Mouse (Mus musculus) thymus, adult 2 months (tissue): ENCODE measurements around the gene Nos3. TPM values are rescaled to one million over a fixed set of nuclear protein-coding genes. Genes with fewer than 3 reads are reported as not detected.
"Not testable (repeated sequence)": the region's sequence is repeated elsewhere in the genome, so short reads cannot be mapped to it uniquely, and the experiment has no call there.

Source experiments
- DNase-seq: peaks from one replicate; pipeline ENCODE4 v3.0.0; 2021
- H3K27ac ChIP-seq: fragments of 200-500 bp; 2 replicates; pipeline ENCODE4 v1.5.1; 2012; ENCODE audit warnings: low read length, control low read depth; ENCODE audit not compliant: control insufficient read depth, insufficient read depth
- H3K27me3 ChIP-seq: fragments of 200-500 bp; 2 replicates; pipeline ENCODE4 v1.6.1; 2012; ENCODE audit warnings: mild to moderate bottlenecking, low read length, moderate library complexity, mixed read lengths; ENCODE audit not compliant: control insufficient read depth, insufficient read depth
- H3K36me3 ChIP-seq: fragments of 200-500 bp; 2 replicates; pipeline ENCODE4 v1.6.1; 2012; ENCODE audit warnings: mild to moderate bottlenecking, low read length, moderate library complexity; ENCODE audit not compliant: control insufficient read depth, insufficient read depth
- H3K4me1 ChIP-seq: fragments of 200-500 bp; replicated peaks from 2 replicates; pipeline ENCODE4 v1.6.1; 2012; ENCODE audit warnings: low read length; ENCODE audit not compliant: control insufficient read depth, insufficient read depth
- H3K4me3 ChIP-seq: fragments of 200-500 bp; 2 replicates; pipeline ENCODE4 v1.5.1; 2012; ENCODE audit warnings: mild to moderate bottlenecking, low read length, control low read depth, moderate library complexity; ENCODE audit not compliant: control insufficient read depth, insufficient read depth
- CTCF ChIP-seq: fragments of 200-500 bp; IDR thresholded peaks from 2 replicates; pipeline ENCODE4 v1.5.1; 2012; ENCODE audit warnings: mild to moderate bottlenecking, control low read depth, low read length, moderate library complexity, borderline replicate concordance; ENCODE audit not compliant: control insufficient read depth, poor library complexity, insufficient read depth; ENCODE audit errors: extremely low read depth
- POLR2A ChIP-seq: fragments of 200-500 bp; IDR thresholded peaks from 2 replicates; pipeline ENCODE4 v1.6.1; 2012; ENCODE audit warnings: mild to moderate bottlenecking, low read length, control low read depth, moderate library complexity; ENCODE audit not compliant: control insufficient read depth, poor library complexity, insufficient read depth; ENCODE audit errors: extremely low read depth
- WGBS: fragments of 180-500 bp; shearing (Covaris S2); methylation state at CpG from one replicate; pipeline ENCODE4 v1.1.7; 2018; 5-methylcytosine and 5-hydroxymethylcytosine counted together
- polyA plus RNA-seq: library from polyadenylated mRNA; depleted of rRNA; stranded (reverse); fragments of >200 nt; gene quantifications from 2 replicates; pipeline ENCODE4 v1.2.3, GENCODE M21; 2012

Nos3 gene
- polyA plus RNA-seq, 1 experiment, result 5.7 TPM

- Histone ChIP-seq H3K27ac (no peak overlapping the region), H3K36me3 (no peaks in the 10 kb centered on the region), H3K4me3 (no peak overlapping the region), H3K27me3 (no peaks in the 10 kb centered on the region), H3K4me1 (peaks cover 20% of the 10 kb centered on the region)
- no peak for DNase-seq
- 90% methylated on average over 7 of the region's 7 CpGs for WGBS
- TF ChIP-seq CTCF, result no peak
- TF ChIP-seq POLR2A, result no peak
Observed at GRCm38 (mm10) chr5:24392724-24393123, 28.1 kb downstream of the Nos3 start.

GRCm38 (mm10) chr5:24393392-24393997, 28.9 kb downstream of the Nos3 start, which contains the start of gene Abcb8:
Abcb8 (plus strand) TSS chr5:24393663.
- peak within 1 kb of the TSS; percentile 79 for H3K27ac ChIP-seq
- DNase-seq, result peak; percentile 88
- H3K4me1 ChIP-seq, result peaks cover 13% of the 10 kb centered on the region
- peak; percentile 61; the same call in 1 of the 2 replicates for TF ChIP-seq CTCF
- TF ChIP-seq POLR2A, result no peak
- peak within 1 kb of the TSS; percentile 77 for H3K4me3 ChIP-seq
- H3K36me3 ChIP-seq, result no peaks in the 10 kb centered on the region
- no peaks in the 10 kb centered on the region for H3K27me3 ChIP-seq
- 12% methylated on average over 7 of the region's 7 CpGs for WGBS

- Histone ChIP-seq H3K27me3 (no peaks in the 10 kb centered on the region), H3K4me3 (peak overlapping the region; percentile 77), H3K36me3 (no peaks in the 10 kb centered on the region), H3K27ac (peak overlapping the region; percentile 79), H3K4me1 (peaks cover 6% of the 10 kb centered on the region)
- peak; percentile 94 for DNase-seq
- no peak for TF ChIP-seq POLR2A
- peak; percentile 80 for TF ChIP-seq CTCF
- WGBS, result 3% methylated on average over 36 of the region's 36 CpGs
Observed at GRCm38 (mm10) chr5:24394165-24394894, 29.7 kb downstream of the Nos3 start.

GRCm38 (mm10) chr5:24396254-24396653, 31.6 kb downstream of the Nos3 start:
- WGBS, result 91% methylated on average over 6 of the region's 6 CpGs
- DNase-seq, H3K27me3 ChIP-seq, H3K36me3 ChIP-seq, H3K27ac ChIP-seq, H3K4me3 ChIP-seq, H3K4me1 ChIP-seq: not testable (repeated sequence)

- H3K4me1 ChIP-seq, result no peaks in the 10 kb centered on the region
- no peak for TF ChIP-seq POLR2A
- TF ChIP-seq CTCF, result no peak
- H3K27me3 ChIP-seq, result no peaks in the 10 kb centered on the region
- H3K36me3 ChIP-seq, result no peaks in the 10 kb centered on the region
- no peak overlapping the region for H3K27ac ChIP-seq
- 96% methylated on average over 10 of the region's 10 CpGs for WGBS
- H3K4me3 ChIP-seq, result no peak overlapping the region
- no peak for DNase-seq
Observed at GRCm38 (mm10) chr5:24399686-24400085, 35.1 kb downstream of the Nos3 start.

- WGBS, result 97% methylated on average over 11 of the region's 11 CpGs
- no peak overlapping the region for H3K27ac ChIP-seq
- H3K27me3 ChIP-seq, result no peaks in the 10 kb centered on the region
- H3K36me3 ChIP-seq, result no peaks in the 10 kb centered on the region
- no peak for DNase-seq
- no peaks in the 10 kb centered on the region for H3K4me1 ChIP-seq
- no peak overlapping the region for H3K4me3 ChIP-seq
- TF ChIP-seq POLR2A (no peak), CTCF (no peak)
Observed at GRCm38 (mm10) chr5:24400362-24400761, 35.8 kb downstream of the Nos3 start.

- WGBS, result 99% methylated on average over 5 of the region's 5 CpGs
- TF ChIP-seq POLR2A (no peak), CTCF (no peak)
Observed at GRCm38 (mm10) chr5:24400911-24401605, 36.4 kb downstream of the Nos3 start.

More at GRCm38 (mm10) chr5:24400911-24401605, 36.4 kb downstream of the Nos3 start:
- DNase-seq, result no peak
- no peaks in the 10 kb centered on the region for H3K27me3 ChIP-seq
- H3K4me1 ChIP-seq, result no peaks in the 10 kb centered on the region
- no peaks in the 10 kb centered on the region for H3K36me3 ChIP-seq
- H3K4me3 ChIP-seq, result no peak overlapping the region
- H3K27ac ChIP-seq, result no peak overlapping the region
